Mouse (Mus musculus): ENCODE measurements around the gene Ifna7.

Ifna7 gene

GRCm38 (mm10) chr4:88840058-88840457 is 24.0 kb downstream of the Ifna7 start:
- DNase-seq (ENCODE audit: low spot score) = no peak

GRCm38 (mm10) chr4:88841438-88841911 is 25.4 kb downstream of the Ifna7 start, which contains the start of gene Ifna4:
TSS of gene Ifna4 (plus strand) at chr4:88841861.
- no peak for DNase-seq (ENCODE audit: low spot score)

GRCm38 (mm10) chr4:88845334-88845733 is 29.3 kb downstream of the Ifna7 start:
- DNase-seq (ENCODE audit: low spot score) = no peak

GRCm38 (mm10) chr4:88849698-88850097 is 33.7 kb downstream of the Ifna7 start, which contains the start of gene Ifna1:
TSS of gene Ifna1 (plus strand) at chr4:88850087.
- no peak for DNase-seq (ENCODE audit: low spot score)

DNA sequence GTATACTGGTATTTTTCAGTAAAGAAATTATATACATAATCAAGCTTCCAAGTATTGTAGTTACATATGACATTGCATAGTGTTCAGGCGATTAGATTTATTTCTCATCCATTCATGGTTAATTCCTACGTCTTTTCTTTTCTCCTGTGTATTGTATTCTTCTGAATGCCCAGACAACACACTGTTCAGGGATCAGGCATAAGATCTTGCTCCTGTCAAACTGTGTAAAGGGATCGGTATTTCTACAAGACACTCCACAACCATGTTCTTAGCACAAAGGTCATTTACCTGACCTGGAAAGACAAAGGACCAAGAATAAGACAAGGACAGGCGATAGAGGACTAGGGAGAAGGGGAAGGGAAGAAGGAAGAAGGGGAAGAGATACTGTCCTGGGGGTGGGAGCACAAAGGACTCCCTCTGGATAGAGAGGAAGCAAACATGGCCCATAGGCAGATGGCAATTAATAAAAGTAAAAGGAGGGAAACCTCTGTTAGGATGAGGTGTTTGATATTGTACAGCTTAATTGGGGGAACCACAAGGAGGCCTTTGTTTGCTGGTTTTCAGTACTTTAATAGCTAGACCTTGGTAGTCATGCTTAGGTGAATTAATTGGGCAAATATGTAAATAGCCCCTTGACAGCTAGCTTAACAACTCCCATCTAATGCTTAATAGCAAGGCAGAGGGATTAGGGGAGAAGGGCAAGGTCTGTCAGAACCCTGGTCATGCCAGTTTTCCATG is 35.2 kb downstream of the Ifna7 start:
- no peak for DNase-seq (ENCODE audit: low spot score)

- no peak for DNase-seq (ENCODE audit: low spot score)
Observed at GRCm38 (mm10) chr4:88859214-88859613, 43.2 kb downstream of the Ifna7 start.

- no peak for DNase-seq (ENCODE audit: low spot score)
Observed at GRCm38 (mm10) chr4:88863309-88863708, 47.3 kb downstream of the Ifna7 start.

- no peak for DNase-seq (ENCODE audit: low spot score)
Observed at GRCm38 (mm10) chr4:88864599-88864998, 48.6 kb downstream of the Ifna7 start.

GRCm38 (mm10) chr4:88865011-88865569 is 49.1 kb downstream of the Ifna7 start:
- DNase-seq (ENCODE audit: low spot score) = no peak

Measured in left cerebral cortex, adult 11 months (tissue).